Mouse (Mus musculus) stomach, postnatal 0 days (tissue): Measurements from ENCODE around the gene Capza3.

Source experiments
- CTCF ChIP-seq: IDR thresholded peaks from 2 replicates; pipeline ENCODE4 v1.5.1; 2016; ENCODE audit warnings: antibody characterized with exemption, low read depth, mild to moderate bottlenecking, moderate library complexity
- EP300 ChIP-seq: optimal IDR thresholded peaks from 2 replicates; pipeline ENCODE3; 2016; ENCODE audit warnings: antibody characterized with exemption

DNA sequence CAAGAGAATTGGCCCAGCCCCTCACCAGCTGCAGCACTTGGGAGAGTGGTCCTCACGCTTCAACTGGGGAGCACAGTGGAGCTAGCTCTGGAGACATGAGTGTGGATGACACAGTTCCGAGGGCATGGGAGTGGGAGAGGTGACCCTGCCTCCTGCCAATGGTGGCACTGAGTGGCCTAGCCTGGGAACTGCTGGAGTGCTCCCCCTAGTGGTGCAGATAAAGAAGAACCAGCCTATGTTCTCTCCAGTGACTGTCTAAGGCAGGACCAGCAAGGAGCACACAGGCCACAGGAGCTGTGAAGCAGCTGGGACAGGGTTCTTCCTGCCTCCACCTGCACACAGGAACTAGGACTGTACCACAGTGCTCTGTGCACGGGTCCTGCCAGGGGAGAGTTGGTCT, 40.7 kb downstream of the Capza3 start:
- TF ChIP-seq CTCF (peak; percentile 58), EP300 (no peak)
